Mouse (Mus musculus) liver, adult 2 months (tissue): Measurements from ENCODE around the gene Brf1.

Source experiments
- CTCF ChIP-seq: fragments of 200-500 bp; IDR thresholded peaks from 2 replicates; pipeline ENCODE4 v1.5.1; 2011; ENCODE audit warnings: low read depth, low read length, control low read depth
- POLR2A ChIP-seq: fragments of 200-500 bp; IDR thresholded peaks from 2 replicates; pipeline ENCODE4 v1.6.1; 2011; ENCODE audit warnings: low read length, control low read depth; ENCODE audit not compliant: insufficient read depth; ENCODE audit errors: extremely low read depth

DNA sequence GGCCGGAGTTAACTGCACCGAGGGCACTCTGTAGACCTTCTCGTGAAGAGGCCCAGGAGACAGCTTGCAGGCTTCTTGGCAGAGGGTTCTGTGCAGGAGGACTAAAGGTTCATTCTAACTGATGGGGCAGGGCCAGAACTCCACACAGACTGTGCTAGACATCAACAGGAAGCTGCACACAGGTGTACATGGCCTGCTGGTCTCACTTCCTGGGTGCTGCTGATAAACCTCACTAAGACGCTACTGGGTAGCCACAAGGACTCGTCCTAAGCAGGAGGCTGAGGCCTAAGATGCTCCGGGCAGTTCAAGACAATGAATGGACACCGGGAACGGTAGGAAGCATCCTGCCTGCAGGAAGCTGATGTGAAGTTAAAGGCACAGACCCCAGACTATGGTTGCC, 41.1 kb downstream of the Brf1 start:
- TF ChIP-seq CTCF = no peak
- no peak for TF ChIP-seq POLR2A
